Mouse (Mus musculus): ENCODE data around the gene Csf2rb2.
"Not testable (repeated sequence)": the region's sequence is repeated elsewhere in the genome, so short reads cannot be mapped to it uniquely, and the experiment has no call there.

Csf2rb2 gene

DNA sequence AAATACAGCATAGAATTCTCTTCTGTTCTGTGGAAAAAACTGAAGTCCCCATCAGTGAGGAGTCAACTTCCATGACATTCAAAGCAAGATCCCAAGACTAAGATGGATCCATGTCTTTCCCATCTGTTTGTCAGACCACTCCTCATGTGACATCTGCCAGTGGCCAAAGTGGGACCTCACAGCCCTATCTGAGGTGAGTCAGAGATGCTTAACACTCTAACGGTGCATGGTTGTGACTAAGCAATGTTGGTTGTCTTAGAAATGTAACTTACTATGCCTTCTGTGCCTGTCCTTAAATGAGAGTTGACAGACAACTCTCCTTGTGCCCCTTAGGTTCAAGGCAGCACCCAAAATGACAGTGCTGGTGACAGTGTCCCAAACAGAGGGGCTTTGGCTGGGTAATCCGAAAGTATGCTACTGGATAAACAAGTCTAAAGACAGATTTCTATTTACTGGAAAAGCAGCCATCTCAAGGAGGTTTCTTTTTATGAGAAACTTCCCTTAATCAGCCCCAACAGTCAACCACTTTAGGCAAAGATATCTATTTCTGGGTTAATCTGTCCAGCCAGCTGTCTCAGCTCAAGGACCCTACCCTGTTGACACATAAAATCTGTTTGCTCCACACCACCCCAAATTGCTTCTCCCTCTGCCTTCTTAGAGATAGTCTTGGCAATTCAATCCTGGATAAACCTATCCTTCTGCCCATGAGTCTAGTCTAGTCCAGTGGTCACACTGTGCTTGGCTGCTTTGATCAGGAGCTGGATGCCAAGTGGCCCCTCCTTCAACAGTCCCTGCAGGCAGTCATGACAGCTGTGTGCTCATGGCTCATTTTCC lies 13.0 kb upstream of the Csf2rb2 start:
- not testable (repeated sequence) for DNase-seq (ENCODE audit: low read depth, low spot score)

DNA sequence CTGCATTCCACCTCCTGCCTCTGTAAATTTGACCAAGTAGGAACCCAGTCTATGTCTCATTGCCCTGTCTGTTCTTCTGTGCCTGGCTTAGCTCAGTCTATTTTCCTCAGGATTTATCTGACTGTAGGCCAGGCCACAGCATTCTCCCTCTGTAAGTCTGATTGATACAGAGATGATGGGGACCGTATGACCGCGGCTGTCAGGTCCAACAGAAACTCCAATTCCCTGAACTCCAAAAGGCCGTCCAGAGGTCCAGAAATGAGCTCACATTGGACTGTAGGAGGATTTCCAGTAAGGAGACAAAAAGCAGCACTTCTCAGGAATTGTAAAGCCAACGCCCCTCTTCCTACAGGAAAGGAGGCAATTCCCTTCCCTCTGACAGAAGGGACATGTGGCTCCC lies 8.1 kb upstream of the Csf2rb2 start:
- not testable (repeated sequence) for DNase-seq (ENCODE audit: low read depth, low spot score)

DNA sequence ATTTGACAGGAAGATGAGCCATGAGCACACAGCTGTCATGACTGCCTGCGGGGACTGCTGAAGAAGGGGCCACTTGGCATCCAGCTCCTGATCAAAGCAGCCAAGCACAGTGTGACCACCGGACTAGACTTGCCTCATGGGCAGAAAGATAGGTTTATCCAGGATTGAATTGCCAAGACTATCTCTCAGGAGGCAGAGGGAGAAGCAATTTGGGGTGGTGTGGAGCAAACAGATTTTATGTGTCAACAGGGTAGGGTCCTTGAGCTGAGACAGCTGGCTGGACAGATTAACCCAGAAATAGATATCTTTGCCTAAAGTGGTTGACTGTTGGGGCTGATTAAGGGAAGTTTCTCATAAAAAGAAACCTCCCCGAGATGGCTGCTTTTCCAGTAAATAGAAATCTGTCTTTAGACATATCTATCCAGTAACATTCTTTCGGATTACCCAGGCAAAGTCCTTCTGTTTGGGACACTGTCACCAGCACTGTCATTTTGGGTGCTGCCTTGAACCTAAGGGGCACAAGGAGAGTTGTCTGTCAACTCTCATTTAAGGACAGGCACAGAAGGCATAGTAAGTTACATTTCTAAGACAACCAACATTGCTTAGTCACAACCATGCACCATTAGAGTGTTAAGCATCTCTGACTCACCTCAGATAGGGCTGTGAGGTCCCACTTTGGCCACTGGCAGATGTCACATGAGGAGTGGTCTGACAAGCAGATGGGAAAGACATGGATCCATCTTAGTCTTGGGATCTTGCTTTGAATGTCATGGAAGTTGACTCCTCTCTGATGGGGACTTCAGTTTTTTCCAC lies 7.1 kb upstream of the Csf2rb2 start:
- DNase-seq (ENCODE audit: low read depth, low spot score) = not testable (repeated sequence)

DNA sequence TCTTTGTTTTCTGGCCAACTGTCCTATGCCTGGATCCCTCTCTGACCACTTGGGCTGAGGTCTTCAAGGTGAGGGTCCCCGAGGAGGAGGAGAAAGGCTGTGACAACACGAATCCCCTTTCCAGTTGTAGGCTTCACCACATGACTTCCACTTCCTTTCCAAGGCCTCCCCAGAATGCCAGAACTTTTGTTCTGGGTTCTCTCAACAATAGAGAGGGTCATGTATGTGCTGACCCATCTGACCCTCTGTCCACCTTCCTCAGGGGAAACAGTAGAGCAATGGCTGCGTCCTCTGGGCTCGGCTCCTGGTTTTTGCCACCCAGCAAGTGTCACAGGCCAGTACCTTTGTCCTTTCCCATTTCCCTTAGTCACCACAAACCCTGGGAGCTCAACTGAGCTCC lies 5.5 kb upstream of the Csf2rb2 start:
- no peak for DNase-seq (ENCODE audit: low read depth, low spot score)

DNA sequence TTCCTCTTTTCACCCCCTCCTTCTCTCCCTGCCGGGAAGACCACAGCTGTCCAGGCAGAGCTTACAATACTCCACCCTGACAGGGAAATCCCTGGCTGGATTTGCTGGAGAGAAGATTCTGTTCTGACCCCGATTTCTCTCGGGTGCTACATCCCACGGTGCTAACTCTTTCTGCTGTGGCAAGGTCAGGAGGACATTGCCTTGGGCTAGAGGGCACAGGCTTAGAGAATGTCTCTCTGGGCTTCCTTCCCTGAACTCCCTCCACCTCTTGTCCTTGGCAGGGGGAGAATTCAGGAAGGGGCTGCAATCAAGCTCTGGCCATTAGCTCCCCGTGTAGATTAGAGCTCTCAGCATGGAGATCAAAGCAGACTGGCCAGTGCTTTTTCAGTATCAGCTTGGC lies 4.3 kb upstream of the Csf2rb2 start:
- DNase-seq (ENCODE audit: low read depth, low spot score) = no peak

DNA sequence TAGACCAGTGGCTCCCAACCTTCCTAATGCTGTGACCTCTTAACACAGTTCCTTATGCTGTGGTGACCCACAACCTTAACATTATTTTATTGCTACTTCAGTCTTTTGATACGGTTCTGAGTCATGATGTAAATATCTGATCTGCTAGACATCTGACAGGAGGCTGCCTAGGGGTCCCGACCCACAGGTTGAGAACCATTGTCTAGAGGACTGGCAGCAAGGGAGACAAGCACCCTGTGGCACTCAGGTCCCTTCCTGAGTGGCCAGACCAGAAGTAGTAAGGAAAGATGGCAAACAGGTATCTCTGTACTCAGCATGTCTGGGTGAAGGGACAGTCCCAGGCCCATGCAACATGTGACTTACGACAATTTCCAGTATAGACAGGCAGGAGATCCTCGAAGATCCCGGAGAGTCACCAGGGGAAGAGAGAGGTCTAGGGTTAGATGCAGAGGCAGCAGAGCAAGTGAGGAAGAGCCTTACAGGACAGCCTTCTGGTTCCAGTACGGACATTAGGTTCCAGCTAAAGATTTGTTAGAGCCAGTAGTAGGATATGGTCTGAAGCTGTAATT lies 1.8 kb downstream of the Csf2rb2 start:
- no peak for DNase-seq (ENCODE audit: low read depth, low spot score)

DNA sequence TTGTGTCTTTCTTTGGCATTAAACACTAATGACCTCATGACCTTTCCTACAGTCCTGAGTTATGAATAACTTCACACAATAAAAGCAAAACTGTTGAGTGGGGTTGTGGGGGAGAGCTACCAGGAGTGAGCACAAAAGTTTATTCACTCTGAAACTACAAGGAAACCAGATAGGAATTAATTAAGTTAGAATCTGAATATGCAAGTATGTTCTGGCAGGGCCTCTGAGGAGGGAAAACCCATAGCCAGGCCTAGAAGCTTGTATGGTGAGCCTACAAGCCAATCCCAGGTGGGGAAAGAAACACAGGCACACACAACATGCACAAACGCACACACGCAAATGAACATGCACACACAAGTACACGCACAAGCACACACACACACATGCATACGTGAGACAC lies 2.8 kb downstream of the Csf2rb2 start:
- no peak for DNase-seq (ENCODE audit: low read depth, low spot score)

DNA sequence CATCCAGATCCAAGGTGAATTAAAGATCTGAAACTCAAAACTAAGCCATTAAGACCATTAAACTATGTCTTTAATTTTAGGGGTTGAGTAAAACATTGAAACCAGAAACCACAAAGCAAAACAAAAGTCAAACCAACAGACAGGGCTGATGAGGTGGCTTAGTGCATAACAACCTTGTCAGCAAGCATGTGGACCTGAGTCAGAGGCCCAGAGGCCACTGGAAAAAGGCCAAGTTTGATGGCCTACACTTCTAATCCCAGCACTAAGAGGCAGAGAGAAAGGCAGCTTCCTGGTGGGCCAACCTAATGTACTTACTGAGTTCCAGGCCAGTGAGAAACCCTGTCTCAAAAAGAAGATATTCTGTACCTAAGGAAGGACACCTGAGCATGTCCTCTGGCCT lies 4.7 kb downstream of the Csf2rb2 start:
- DNase-seq (ENCODE audit: low read depth, low spot score) = no peak

DNA sequence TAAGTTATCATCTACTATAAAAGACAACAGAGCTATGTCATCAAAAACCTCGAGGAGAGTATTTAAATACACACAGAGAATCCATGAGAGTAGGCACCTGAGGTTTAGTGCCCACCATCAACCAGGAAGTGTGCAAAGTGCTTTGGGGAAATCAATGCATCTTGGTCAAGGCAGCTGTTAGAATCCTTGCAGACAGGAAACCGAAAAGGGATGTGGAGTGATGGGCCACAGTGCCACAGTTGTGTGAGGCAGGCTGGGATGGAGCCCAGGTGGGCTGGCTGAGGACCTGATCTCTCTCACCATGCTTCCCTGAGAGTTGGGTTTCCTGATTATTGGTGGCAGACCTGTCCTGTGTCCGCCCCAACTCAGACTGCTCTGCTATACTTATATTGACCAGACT lies 5.9 kb downstream of the Csf2rb2 start:
- no peak for DNase-seq (ENCODE audit: low read depth, low spot score)

DNA sequence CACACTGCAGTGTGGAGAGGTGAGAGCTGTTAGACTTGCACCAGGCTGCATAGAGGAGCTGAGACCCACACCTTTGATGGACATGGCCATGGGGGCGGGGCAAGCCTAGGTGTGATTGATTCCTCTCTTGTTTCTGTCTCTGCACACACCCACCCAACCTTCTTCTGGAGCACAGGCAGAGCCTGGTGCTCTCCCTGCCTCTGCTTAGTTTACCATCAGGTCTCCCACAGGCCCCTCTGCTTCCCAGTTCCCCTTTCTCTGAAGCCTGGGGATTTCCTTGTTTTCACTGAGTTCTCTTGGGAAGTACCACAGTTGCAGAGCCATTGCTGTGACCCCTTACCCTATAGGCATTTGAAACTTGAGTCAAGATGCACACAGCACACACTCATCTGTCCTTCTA lies 7.0 kb downstream of the Csf2rb2 start:
- DNase-seq (ENCODE audit: low read depth, low spot score) = no peak

DNA sequence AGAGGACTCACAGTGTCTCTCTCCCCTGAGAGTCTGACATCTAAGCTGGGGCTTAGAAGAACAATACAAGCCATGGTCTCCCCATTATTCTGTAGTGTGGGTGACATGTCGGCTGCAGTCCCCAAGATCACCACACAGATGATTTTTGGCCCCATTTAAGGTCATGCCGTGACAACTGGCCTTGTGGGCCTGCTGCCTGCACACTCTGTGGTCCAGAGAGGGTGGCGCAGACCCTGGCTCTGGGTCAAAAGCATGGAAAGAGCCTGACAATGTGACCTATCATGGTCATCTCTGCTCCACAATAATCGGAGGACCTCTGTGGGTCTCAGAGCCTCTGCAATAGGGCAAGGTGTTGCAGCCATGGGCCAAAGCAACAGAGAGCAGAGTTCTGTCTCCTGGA lies 11.8 kb downstream of the Csf2rb2 start:
- DNase-seq (ENCODE audit: low read depth, low spot score) = no peak

DNA sequence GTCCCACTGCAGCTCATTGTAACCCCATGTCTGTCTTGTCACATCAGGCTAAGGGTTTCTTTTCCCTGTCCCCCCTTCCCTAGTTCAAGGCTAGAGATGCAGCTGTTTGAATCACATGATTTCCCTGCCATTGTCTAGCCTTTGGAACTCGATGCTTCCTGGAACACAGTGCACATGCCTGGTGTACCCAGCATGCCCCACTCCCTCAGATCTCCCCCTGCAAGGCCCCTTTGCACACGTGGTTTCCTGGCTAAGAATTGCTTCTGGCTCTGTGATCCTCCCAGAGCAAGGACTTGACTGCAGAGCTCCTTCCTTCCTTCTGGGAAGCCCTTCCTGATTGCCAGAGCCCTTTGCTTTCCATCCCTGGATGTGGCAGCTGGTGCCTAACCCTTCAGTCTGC lies 12.3 kb downstream of the Csf2rb2 start:
- not testable (repeated sequence) for DNase-seq (ENCODE audit: low read depth, low spot score)

DNA sequence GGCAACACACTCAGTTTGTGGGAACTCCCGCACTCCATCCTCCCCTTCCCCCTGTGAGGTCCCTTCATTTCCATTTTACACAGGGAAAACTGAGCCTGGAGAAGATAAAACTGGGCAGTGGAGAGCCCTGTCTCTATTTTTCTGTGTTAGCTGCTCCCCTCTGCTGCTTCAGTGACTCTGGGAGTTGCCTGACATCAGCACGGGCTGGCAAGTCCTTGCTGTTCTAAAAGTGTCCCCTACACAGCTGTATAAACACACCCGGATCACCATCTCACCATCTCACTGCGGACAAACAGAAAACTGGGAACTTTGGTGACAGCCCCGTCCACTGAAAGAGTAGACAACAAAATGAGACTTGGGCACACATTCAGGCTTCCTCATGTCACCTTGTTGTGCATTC lies 15.7 kb downstream of the Csf2rb2 start:
- not testable (repeated sequence) for DNase-seq (ENCODE audit: low read depth, low spot score)

DNA sequence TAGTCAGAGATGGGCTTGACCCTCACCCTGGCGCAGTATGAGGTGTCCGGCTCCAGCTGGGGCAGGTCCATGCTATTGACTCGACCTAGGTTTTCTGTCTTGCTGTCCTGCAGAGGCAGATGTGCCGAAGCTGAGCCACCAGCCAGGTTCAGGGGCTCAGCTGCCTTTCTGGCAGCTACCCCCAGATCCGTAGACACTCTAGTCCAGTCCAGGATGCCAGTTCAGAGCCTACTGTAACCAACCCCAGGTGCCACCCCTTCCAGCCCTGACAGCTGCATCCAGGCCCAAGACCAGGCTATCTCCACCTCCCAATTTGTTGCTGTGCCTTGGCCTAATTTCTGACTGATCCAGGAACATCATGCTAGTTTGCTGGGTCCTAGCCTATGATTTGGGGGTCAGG lies 17.6 kb downstream of the Csf2rb2 start:
- no peak for DNase-seq (ENCODE audit: low read depth, low spot score)

DNA sequence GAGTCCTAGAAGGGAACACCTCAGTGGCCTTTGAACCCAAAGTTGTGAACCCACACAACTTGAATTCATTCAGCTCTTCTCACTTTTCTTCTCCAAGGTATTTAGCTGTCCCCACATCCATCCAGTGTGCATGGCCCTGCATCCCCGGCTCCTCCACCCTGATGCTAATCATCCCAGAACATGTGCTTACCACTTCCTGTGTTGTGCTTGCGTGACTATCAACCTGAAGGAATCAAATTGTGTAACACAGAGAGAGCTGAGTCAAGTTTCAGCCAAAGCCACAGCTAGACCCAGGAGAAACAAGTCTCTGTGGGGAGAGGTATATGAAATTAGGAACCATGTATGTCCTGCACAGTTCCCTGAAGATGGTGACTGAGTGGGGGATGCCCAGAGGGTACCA lies 27.2 kb downstream of the Csf2rb2 start:
- no peak for DNase-seq (ENCODE audit: low read depth, low spot score)

DNA sequence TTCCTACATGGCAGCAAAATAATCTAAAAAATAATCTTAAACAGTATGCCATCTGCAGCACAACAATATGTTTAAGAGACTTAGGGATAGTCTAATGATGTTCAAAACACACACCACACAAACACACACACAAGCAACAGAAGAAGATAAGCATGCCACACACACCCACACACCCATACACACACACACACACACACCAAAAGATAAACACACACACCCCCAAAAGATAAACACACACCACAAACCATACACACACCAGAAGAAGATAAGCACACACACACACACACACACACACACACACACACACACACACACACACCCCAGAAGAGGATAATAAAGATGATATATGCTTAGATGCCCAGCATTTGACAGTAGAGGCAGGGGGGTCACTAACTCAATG lies 34.3 kb downstream of the Csf2rb2 start:
- no peak for DNase-seq (ENCODE audit: low read depth, low spot score)

DNA sequence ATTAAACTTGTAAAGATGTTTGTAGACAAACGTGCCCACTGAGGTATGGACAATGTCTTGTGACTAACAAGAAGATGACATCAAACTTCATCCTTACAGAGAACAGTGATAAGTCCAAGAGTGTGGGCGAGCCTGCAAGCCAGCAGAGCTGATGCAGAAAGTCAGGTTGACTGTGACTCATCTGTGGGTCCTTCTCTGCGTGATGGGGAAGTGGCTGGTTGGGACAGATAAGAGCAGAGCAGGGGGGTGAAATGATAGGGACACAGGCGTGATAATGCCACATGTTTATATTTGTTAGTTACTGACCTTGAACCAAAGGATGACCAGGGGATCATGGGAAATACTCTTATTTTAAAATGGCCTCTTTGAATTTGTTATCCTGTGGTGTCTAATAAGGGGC lies 37.7 kb downstream of the Csf2rb2 start:
- DNase-seq (ENCODE audit: low read depth, low spot score) = no peak

DNA sequence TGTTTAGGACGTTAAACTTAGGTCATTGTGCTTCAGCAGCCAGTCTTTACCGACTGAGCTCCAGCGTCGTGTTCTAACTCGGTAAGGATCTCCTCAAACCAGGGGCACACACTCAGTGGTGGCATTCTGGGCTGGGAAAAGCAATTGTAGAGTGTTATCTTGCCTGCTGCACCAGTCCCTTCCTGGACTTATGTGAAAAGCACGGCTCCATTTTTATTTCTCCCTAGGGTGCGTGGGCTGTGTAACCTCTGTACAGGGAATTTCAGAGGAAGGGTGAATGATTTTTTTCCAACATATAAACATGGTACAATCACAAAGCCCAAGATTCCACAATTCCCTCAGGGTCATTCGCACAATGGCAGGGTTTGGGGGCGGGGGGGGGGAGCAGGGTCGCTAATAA lies 38.1 kb downstream of the Csf2rb2 start:
- DNase-seq (ENCODE audit: low read depth, low spot score) = no peak

DNA sequence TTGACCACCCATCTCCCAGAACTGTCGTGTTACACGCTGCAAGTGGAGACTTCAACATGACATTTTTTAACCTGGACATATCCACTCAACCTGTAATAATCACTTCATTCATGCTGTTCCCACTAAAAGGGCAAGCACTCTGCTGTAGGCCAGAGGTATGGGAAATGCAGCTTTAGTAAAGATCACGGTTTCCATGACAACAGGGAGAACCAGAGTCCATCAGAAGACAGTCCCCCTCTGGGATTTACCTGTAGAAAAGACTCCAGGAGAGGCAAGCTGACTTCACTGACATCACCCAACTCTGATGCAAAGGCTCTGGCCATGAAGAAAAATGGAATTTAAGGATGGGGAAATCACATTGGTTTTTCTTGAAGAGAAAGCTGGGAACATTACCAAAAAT lies 42.2 kb downstream of the Csf2rb2 start:
- no peak for DNase-seq (ENCODE audit: low read depth, low spot score)

DNA sequence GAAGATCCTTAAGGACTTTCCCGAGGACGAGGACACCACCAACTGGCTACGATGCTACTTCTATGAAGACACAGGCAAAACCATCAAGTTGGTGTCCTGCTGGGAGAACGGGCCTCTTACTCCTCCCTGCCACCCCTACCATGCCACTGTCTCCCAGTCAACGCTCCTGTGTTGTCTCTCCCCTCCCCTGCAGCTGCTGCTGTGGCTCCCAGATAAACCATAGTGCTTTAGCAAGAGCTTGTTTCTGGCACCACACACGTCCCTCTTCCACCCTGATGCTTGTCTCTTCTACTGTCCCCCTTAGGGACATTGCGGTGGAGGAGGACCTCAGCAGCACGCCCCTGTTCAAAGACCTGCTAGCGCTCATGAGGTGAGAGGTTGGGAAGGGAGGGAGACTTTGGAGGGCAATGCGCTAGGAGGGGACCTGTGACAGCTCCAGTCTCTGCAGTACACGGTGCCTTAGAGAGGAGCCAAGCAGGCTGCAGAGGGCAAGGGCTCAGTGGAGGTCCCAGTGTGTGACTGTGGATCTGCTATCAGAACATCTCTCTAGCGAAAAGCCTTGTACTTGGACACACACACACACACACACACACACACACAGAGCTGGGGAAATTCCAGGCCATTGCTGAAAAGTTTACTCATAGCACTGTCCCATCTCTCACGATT lies 44.7 kb downstream of the Csf2rb2 start:
- no peak for DNase-seq (ENCODE audit: low read depth, low spot score)

DNA sequence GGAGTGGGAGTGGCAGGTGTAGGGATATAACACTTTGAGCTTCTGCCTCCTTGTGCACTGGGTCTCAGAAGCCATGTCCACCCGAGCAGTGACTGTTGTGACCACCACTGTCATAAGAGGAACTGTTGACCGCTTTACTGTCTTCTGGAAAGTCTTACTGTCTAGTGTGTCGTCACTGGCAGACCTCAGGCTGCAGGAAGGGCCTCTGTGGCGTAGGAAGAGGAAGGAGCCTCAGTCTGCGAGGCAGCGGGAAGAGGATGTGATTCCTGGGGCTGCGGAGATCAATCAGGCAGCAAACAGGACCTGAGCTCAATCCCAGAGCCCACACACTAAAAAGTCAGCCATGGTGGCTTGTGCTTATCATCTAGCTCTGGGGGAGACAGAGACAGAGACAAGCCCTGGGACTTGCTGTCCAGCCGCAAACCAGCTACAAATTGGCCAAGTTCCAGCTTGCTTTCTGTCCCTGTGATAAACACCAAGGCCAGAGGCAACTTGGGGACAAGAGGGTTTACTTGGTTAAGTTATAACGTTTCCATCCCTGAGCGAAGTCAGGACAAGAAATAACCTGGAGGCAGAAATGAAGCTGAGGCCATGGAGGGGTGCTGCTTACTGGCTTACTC lies 47.2 kb downstream of the Csf2rb2 start:
- DNase-seq (ENCODE audit: low read depth, low spot score) = no peak
